Comparison of ENCODE assay signal across 11 mouse cellular contexts in the genomic region with DNA sequence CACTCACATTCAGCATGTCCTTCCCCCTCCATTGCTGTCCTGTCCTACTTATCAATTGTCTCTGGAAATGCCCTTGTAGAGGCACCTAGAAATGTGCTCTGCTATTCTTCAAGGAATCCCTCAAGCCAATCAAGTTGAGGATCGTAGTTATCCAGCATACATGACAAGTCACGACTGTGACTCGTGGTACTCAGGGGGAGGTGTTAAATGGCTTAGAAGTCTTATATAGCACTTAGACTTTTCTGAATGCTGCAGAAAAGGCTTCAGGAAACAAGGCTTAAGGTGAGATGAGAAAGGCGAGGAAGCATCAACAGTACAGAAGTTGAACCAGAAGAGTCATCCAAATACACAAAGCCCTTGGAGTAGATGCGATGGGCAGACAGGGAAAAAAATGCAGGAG.
"Had no signal": no experiment of that assay in that cellular context is flagged by ENCODE, and none has a peak within 500 bp of the region (broad histone marks: within the 10 kb centered on the region; RNA-seq: fewer than 3 reads in every experiment).

No protein-coding gene starts in this region.

- H3K27me3 ChIP-seq: limb, embryonic 12.5 days; midbrain, embryonic 12.5 days; stomach, embryonic 15.5 days had no signal

- DNase-seq: kidney, adult 11 months; kidney, adult 9 months; kidney, postnatal 36 days; lung, adult 18-20 months; right cerebral cortex, postnatal 14 days; thymus, postnatal 14 days had no signal

- H3K4me3 ChIP-seq: limb, embryonic 12.5 days; midbrain, embryonic 12.5 days; stomach, embryonic 15.5 days had no signal

- ATAC-seq: midbrain, embryonic 16.5 days had no signal

- H3K27ac ChIP-seq: kidney, postnatal 0 days; limb, embryonic 12.5 days; midbrain, embryonic 12.5 days; stomach, embryonic 15.5 days had no signal

- H3K36me3 ChIP-seq: limb, embryonic 12.5 days; midbrain, embryonic 12.5 days; stomach, embryonic 15.5 days had no signal

- H3K9me3 ChIP-seq: limb, embryonic 12.5 days; midbrain, embryonic 12.5 days; stomach, embryonic 15.5 days had no signal

- H3K4me2 ChIP-seq: limb, embryonic 12.5 days; midbrain, embryonic 12.5 days; stomach, embryonic 15.5 days had no signal

- H3K9ac ChIP-seq: limb, embryonic 12.5 days; midbrain, embryonic 12.5 days; stomach, embryonic 15.5 days had no signal

- H3K4me1 ChIP-seq: limb, embryonic 12.5 days; midbrain, embryonic 12.5 days; stomach, embryonic 15.5 days had no signal
